Mouse (Mus musculus) kidney, embryonic 14.5 days (tissue): ENCODE measurements at regions not wholly inside any gene's neighbourhood (a gene's known extent, or its start where the extent isn't known, plus 50 kb on each side); places are given as distances from the start of the nearest gene placed in this dataset.

ENCODE experiments used
- ATAC-seq: fragments of 200-750 bp; cut with Nextera tagmentation; 2 replicates; pipeline ENCODE4 v1.8.0; 2017; ENCODE audit warnings: moderate number of reproducible peaks, mild to moderate bottlenecking, moderate TSS enrichment, moderate library complexity; ENCODE audit not compliant: low FRiP score, low TSS enrichment
- H3K27ac ChIP-seq: fragments of 300-500 bp; sonication (generic); 2 replicates; pipeline ENCODE4 v1.5.1; 2014; ENCODE audit warnings: low read depth, mild to moderate bottlenecking, low read length, moderate library complexity, mixed read lengths
- H3K27me3 ChIP-seq: fragments of 300-500 bp; sonication (generic); 2 replicates; pipeline ENCODE4 v1.6.1; 2014; ENCODE audit warnings: mild to moderate bottlenecking, low read length; ENCODE audit not compliant: control insufficient read depth, insufficient read depth
- H3K36me3 ChIP-seq: fragments of 300-500 bp; sonication (generic); 2 replicates; pipeline ENCODE4 v1.6.1; 2014; ENCODE audit warnings: low read length, mixed read lengths; ENCODE audit not compliant: control insufficient read depth, insufficient read depth
- H3K4me1 ChIP-seq: fragments of 300-500 bp; sonication (generic); 2 replicates; pipeline ENCODE4 v1.6.1; 2014; ENCODE audit warnings: low read length, mixed read lengths; ENCODE audit not compliant: control insufficient read depth, insufficient read depth
- H3K4me2 ChIP-seq: fragments of 300-500 bp; sonication (generic); replicated peaks from 2 replicates; pipeline ENCODE4 v1.6.1; 2014; ENCODE audit warnings: low read depth, mild to moderate bottlenecking, low read length
- H3K4me3 ChIP-seq: fragments of 300-500 bp; sonication (generic); 2 replicates; pipeline ENCODE4 v1.5.1; 2014; ENCODE audit warnings: mild to moderate bottlenecking, low read length
- H3K9ac ChIP-seq: fragments of 300-500 bp; sonication (generic); 2 replicates; pipeline ENCODE4 v1.6.1; 2014; ENCODE audit warnings: low read depth, mild to moderate bottlenecking, low read length, moderate library complexity
- H3K9me3 ChIP-seq: fragments of 300-500 bp; sonication (generic); 2 replicates; pipeline ENCODE4 v1.6.1; 2016; ENCODE audit warnings: low read length; ENCODE audit not compliant: control insufficient read depth
- WGBS: fragments of 180-500 bp; shearing (Covaris S2); extraction: QIAGEN DNeasy Blood & Tissue Kit; methylation state at CpG from one replicate; pipeline ENCODE4 v1.1.7; 2014; 5-methylcytosine and 5-hydroxymethylcytosine counted together

DNA sequence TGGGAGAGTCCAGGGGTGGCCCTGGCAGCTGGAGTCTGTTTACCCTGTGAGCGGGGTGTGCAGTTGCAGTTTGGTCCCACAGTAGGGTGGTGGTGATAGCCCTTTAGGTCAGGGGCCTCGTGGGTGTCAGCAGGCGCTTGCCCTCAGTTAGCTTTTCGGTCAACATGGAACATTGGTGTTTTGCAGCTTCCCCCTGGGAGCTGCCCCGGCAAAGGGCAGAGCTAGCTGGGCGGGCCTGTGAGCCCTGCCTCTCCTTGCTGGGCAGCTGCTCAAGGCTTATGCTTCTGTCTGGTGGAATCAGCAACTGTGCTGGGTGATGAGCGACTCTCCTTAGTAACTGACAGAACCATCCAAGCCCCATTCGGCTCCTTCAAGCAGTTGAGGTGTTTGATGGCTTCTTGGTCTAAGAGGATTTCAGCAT lies 115.7 kb downstream of the Gadd45g start:
- H3K4me3 ChIP-seq, result no peak overlapping the region
- no peaks in the 10 kb centered on the region for H3K36me3 ChIP-seq
- no peaks in the 10 kb centered on the region for H3K9me3 ChIP-seq
- peak; percentile 29; the same call in 1 of the 2 replicates for ATAC-seq
- peaks cover 23% of the 10 kb centered on the region for H3K4me1 ChIP-seq
- H3K4me2 ChIP-seq, result no peak overlapping the region
- H3K27me3 ChIP-seq, result no peaks in the 10 kb centered on the region
- 25% methylated on average over 8 of the region's 8 CpGs for WGBS
- no peak overlapping the region for H3K9ac ChIP-seq
- H3K27ac ChIP-seq, result peak overlapping the region; percentile 30; the same call in 1 of the 2 replicates

DNA sequence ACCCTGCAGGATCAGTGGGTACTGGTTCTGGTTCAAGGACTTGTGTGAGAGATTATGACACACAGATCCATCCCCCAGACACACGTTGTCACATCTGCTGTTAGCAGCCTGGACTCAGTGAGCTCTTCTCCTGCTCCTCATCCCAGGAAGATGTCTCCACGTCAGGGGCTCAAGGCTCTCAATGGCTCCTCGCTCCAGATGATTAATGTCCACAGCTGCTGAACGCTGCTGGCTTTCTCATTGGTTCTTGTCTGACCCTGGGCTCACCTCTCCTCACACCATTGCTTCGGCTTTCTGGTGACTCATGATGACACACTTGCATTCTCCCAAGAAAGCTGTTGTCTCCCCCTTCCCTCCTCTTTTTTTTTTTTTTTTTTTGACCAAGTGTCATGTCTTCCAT lies 116.2 kb downstream of the Gadd45g start:
- Histone ChIP-seq H3K4me2 (no peak overlapping the region), H3K27me3 (no peaks in the 10 kb centered on the region), H3K36me3 (no peaks in the 10 kb centered on the region), H3K4me3 (no peak overlapping the region), H3K9me3 (no peaks in the 10 kb centered on the region), H3K9ac (no peak overlapping the region), H3K4me1 (peaks cover 23% of the 10 kb centered on the region), H3K27ac (peak overlapping the region; percentile 30; the same call in 1 of the 2 replicates)
- peak; percentile 34; the same call in 1 of the 2 replicates for ATAC-seq
- WGBS, result 14% methylated on average over 5 of the region's 5 CpGs

DNA sequence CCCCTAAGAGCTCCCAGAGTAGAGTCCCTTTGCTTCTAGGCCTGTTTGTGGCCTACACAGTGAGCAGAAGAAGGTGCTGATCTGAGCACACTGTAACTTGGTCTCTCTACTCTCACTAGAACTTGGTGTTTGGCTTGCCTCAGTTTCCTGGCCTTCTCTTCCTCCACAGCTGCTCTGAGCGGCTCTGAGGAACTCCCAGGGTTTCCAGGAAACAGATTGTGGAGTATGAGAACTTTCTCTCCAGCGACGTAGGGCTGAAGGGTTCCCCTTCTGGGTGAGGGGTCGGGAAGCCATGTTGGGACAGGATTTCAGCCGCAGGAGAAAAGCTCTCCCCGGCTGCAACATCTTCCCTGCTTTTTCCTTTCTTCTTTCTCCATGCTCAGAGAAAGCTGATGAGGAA lies 117.5 kb downstream of the Gadd45g start:
- H3K4me1 ChIP-seq, result peaks cover 23% of the 10 kb centered on the region
- 65% methylated on average over 6 of the region's 6 CpGs for WGBS
- peak overlapping the region; percentile 48; the same call in 1 of the 2 replicates for H3K27ac ChIP-seq
- H3K27me3 ChIP-seq, result no peaks in the 10 kb centered on the region
- ATAC-seq, result no peak
- 0 out of 2 replicates have a peak overlapping the region, but pooled peaks have one; percentile 18 for H3K9ac ChIP-seq
- no peaks in the 10 kb centered on the region for H3K36me3 ChIP-seq
- H3K9me3 ChIP-seq, result no peaks in the 10 kb centered on the region
- no peak overlapping the region for H3K4me2 ChIP-seq
- no peak overlapping the region for H3K4me3 ChIP-seq

DNA sequence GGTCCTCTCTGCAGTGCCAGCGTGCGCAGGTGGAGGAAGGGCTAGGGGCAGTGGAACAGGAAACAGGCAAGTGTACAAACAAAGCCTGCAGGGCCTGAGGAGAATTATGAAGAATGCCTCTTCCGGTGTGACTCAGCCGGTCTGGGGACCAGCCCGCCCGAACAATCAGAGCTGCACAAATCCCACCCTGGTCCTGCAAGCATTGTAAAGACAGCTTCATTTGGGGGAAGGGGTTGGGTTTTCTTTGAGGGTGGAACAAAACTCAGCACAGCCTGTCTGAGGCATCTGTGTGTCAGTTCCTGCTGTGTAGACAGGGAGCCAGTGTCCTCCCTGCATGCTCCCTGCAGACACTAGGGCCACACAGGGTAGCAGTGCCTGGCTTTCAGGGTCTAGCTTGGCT lies 117.9 kb downstream of the Gadd45g start:
- peak; percentile 19; the same call in 1 of the 2 replicates for ATAC-seq
- peak overlapping the region; percentile 51; the same call in 1 of the 2 replicates for H3K27ac ChIP-seq

DNA sequence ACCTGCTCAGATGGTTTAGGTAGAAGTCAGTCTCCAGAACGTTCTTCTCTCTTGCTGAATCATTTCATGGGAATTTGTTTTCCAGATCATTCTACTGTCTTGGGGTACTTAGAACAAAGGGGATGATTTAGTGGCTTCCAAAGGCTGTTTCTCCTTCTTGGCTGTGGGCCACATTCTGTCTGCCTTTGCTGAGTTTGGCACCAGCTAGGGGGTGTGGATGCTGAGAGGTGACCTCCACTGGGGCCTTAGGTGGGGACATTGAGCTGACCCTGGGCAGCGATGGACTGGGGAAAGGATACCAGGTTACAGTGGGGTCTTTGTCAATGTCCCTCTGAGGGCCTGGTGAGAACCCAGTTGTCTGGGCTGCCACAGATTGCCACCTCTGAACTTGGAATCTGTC lies 118.4 kb downstream of the Gadd45g start:
- ATAC-seq, result no peak
- no peak overlapping the region for H3K9ac ChIP-seq
- 0 out of 2 replicates have a peak overlapping the region, but pooled peaks have one; percentile 51 for H3K27ac ChIP-seq
- peaks cover 31% of the 10 kb centered on the region for H3K4me1 ChIP-seq
- no peak overlapping the region for H3K4me2 ChIP-seq
- H3K4me3 ChIP-seq, result no peak overlapping the region
- no peaks in the 10 kb centered on the region for H3K9me3 ChIP-seq
- H3K27me3 ChIP-seq, result no peaks in the 10 kb centered on the region
- H3K36me3 ChIP-seq, result no peaks in the 10 kb centered on the region
- WGBS, result 59% methylated on average over 2 of the region's 2 CpGs

More for the DNA sequence above, 117.9 kb downstream of the Gadd45g start:
- Histone ChIP-seq H3K4me1 (peaks cover 26% of the 10 kb centered on the region), H3K9ac (no peak overlapping the region), H3K4me3 (no peak overlapping the region), H3K27me3 (no peaks in the 10 kb centered on the region), H3K4me2 (no peak overlapping the region), H3K9me3 (no peaks in the 10 kb centered on the region), H3K36me3 (no peaks in the 10 kb centered on the region)
- WGBS, result 62% methylated on average over 6 of the region's 6 CpGs

DNA sequence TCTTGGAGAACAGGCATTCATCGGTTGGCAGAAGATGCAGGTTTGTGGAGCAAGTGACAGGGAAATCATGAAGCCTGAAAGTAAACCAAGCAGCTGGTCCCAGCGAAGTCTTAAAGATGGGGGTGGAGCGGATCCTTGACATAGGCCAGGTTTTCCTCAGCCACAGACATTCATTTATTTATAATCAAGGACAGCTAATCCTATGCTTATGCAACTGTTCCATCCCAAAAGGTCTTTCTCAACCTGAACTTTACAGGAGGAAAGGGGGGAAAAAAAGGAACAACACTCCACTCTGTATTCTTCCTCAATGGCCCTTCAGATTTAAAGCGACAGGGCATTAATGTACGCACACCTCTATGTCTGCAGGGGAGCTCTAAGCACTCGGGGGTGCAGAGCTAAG lies 121.6 kb downstream of the Gadd45g start:
- no peaks in the 10 kb centered on the region for H3K36me3 ChIP-seq
- H3K4me2 ChIP-seq, result no peak overlapping the region
- H3K4me1 ChIP-seq, result peaks cover 23% of the 10 kb centered on the region
- 81% methylated on average over 6 of the region's 6 CpGs for WGBS
- no peak overlapping the region for H3K9ac ChIP-seq
- H3K27ac ChIP-seq, result no peak overlapping the region
- no peaks in the 10 kb centered on the region for H3K9me3 ChIP-seq
- no peak for ATAC-seq
- no peak overlapping the region for H3K4me3 ChIP-seq
- no peaks in the 10 kb centered on the region for H3K27me3 ChIP-seq

DNA sequence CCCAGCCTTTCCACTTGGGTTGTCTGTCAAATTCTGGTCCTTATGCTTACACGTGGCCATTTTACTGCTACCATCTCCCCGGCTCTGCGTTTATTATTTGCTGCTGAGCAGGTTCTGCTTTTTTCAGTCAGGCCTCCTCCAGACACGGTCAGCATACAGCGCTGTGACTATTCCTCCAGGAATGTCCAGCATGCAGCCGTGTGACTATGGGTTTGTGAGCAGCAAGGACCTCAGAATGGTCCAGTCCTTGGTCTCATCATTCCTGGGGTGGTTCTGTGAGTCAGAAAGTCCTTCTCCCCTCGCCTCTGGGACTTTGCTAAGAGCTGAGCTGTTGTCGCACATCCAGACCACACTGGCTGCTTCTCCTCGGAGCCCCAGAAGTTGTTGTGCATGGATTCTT lies 122.3 kb downstream of the Gadd45g start:
- no peaks in the 10 kb centered on the region for H3K36me3 ChIP-seq
- H3K4me1 ChIP-seq, result peaks cover 24% of the 10 kb centered on the region
- no peak overlapping the region for H3K4me3 ChIP-seq
- 67% methylated on average over 9 of the region's 9 CpGs for WGBS
- no peak overlapping the region for H3K9ac ChIP-seq
- H3K27ac ChIP-seq, result no peak overlapping the region
- H3K27me3 ChIP-seq, result no peaks in the 10 kb centered on the region
- H3K4me2 ChIP-seq, result no peak overlapping the region
- no peak for ATAC-seq
- H3K9me3 ChIP-seq, result no peaks in the 10 kb centered on the region

DNA sequence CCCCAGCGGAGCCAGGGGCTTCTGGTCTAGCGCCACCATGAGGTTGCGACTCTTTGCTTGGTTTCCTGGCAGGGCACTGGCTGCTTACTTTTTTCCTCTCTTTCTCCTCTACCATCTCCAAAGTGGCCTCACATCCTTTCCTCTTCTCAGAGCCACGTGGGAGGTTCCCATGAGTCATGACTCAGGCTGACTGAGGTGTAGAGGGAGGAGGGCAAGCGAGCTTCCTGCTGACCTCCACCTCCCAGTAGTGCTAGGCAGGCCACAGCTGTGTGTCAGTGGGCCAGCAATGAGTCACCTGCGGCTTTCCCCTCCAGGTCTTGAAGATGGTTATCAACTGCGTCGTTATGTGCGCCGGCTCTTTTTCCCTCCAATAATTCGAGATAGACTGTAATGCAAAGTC lies 123.6 kb downstream of the Gadd45g start:
- ATAC-seq, result 0 out of 2 replicates have a peak, but pooled peaks have one; percentile 36

DNA sequence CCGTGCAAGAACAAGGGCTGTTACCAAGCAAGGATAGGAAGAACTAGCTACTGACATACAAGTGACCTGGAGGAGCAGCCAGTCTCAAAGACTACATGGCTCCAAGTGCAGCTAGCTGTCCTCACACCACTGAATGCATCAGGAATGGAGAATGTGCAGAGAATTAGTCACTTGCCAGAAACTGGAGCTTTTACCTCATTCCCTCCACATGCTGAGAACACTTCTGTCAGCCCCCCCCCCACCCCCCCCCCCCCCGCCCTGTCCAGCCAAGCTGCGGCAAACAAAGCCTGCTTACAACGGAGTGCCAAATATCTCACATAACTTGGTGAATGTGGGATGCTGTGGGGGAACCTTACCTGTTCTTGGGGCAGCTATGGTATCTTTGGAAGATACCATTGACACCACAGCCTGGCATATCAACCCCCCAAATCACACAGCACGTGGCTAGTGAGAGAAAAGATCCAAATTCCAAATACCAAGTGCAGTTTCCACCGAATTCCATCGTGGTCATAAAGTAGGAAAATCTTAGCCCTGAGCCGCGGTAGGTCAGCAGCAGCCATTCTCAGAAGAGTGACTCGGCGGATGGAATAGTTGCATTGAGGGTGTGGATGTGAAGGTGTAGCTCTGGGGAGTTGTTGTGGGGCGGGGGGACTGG lies 126.3 kb downstream of the Gadd45g start:
- no peak overlapping the region for H3K27ac ChIP-seq
- H3K4me1 ChIP-seq, result peaks cover 42% of the 10 kb centered on the region
- no peaks in the 10 kb centered on the region for H3K27me3 ChIP-seq
- H3K4me2 ChIP-seq, result no peak overlapping the region
- H3K36me3 ChIP-seq, result no peaks in the 10 kb centered on the region
- WGBS, result 53% methylated on average over 12 of the region's 12 CpGs
- no peak for ATAC-seq
- H3K9me3 ChIP-seq, result 0 out of 2 replicates have a peak, but pooled peaks cover 4% of the 10 kb centered on the region
- no peak overlapping the region for H3K9ac ChIP-seq
- H3K4me3 ChIP-seq, result no peak overlapping the region

More for the DNA sequence above, 123.6 kb downstream of the Gadd45g start:
- Histone ChIP-seq H3K27ac (no peak overlapping the region), H3K36me3 (no peaks in the 10 kb centered on the region), H3K4me3 (no peak overlapping the region), H3K9ac (no peak overlapping the region), H3K4me2 (no peak overlapping the region), H3K9me3 (no peaks in the 10 kb centered on the region), H3K27me3 (no peaks in the 10 kb centered on the region), H3K4me1 (peaks cover 27% of the 10 kb centered on the region)
- 47% methylated on average over 11 of the region's 11 CpGs for WGBS
